Mouse (Mus musculus) E14TG2a.4 (cell line): ENCODE measurements around the gene Fshr.

Source experiments
- CTCF ChIP-seq: conservative IDR thresholded peaks from 2 replicates; pipeline ENCODE4 v1.5.1; 2014; ENCODE audit warnings: low read length
- POU5F1 ChIP-seq: IDR thresholded peaks from 2 replicates; pipeline ENCODE4 v1.6.1; 2014; ENCODE audit warnings: low read length, borderline replicate concordance

GRCm38 (mm10) chr17:89079706-89080105, 120.8 kb downstream of the Fshr start:
- TF ChIP-seq CTCF = no peak
- TF ChIP-seq POU5F1 = no peak
